Mouse (Mus musculus) testis, adult 2 months (tissue): ENCODE data around the gene Cxadr. TPM values are rescaled to one million over a fixed set of nuclear protein-coding genes. Genes with fewer than 3 reads are reported as not detected.

Experiments
- H3K27ac ChIP-seq: fragments of 200-500 bp; 2 replicates; pipeline ENCODE4 v1.5.1; 2012; ENCODE audit warnings: low read depth, low read length; ENCODE audit not compliant: control insufficient read depth, insufficient read depth
- H3K27me3 ChIP-seq: fragments of 200-500 bp; 2 replicates; pipeline ENCODE4 v1.6.1; 2012; ENCODE audit warnings: mild to moderate bottlenecking, low read length, moderate library complexity; ENCODE audit not compliant: control insufficient read depth, insufficient read depth
- H3K36me3 ChIP-seq: fragments of 200-500 bp; 2 replicates; pipeline ENCODE4 v1.6.1; 2012; ENCODE audit warnings: mild to moderate bottlenecking, low read length; ENCODE audit not compliant: control insufficient read depth, insufficient read depth
- H3K4me1 ChIP-seq: fragments of 200-500 bp; 2 replicates; pipeline ENCODE4 v1.6.1; 2012; ENCODE audit warnings: low read length; ENCODE audit not compliant: control insufficient read depth, insufficient read depth
- H3K4me3 ChIP-seq: fragments of 200-500 bp; 2 replicates; pipeline ENCODE4 v1.5.1; 2012; ENCODE audit warnings: low read depth, mild to moderate bottlenecking, low read length, moderate library complexity, mixed read lengths; ENCODE audit not compliant: control insufficient read depth
- CTCF ChIP-seq: fragments of 200-500 bp; IDR thresholded peaks from 2 replicates; pipeline ENCODE4 v1.5.1; 2012; ENCODE audit warnings: low read depth, mild to moderate bottlenecking, inconsistent platforms, low read length, moderate library complexity; ENCODE audit not compliant: control insufficient read depth, insufficient read depth, insufficient replicate concordance
- POLR2A ChIP-seq: fragments of 200-500 bp; IDR thresholded peaks from 2 replicates; pipeline ENCODE4 v1.6.1; 2012; ENCODE audit warnings: low read depth, mild to moderate bottlenecking, inconsistent platforms, low read length, moderate library complexity; ENCODE audit not compliant: control insufficient read depth
- polyA plus RNA-seq: library from polyadenylated mRNA; depleted of rRNA; stranded (reverse); fragments of >200 nt; gene quantifications from 2 replicates; pipeline ENCODE4 v1.2.3, GENCODE M21; 2012

Cxadr gene
- polyA plus RNA-seq, 1 experiment = 0.93 TPM

- Histone ChIP-seq H3K4me1 (no peaks in the 10 kb centered on the region), H3K27me3 (no peaks in the 10 kb centered on the region), H3K36me3 (no peaks in the 10 kb centered on the region), H3K27ac (no peak overlapping the region), H3K4me3 (no peak overlapping the region)
- no peak for TF ChIP-seq CTCF
- no peak for TF ChIP-seq POLR2A
These were observed 6.3 kb downstream of the Cxadr start for GRCm38 (mm10) chr16:78307476-78308192.

GRCm38 (mm10) chr16:78309258-78309657, 8.0 kb downstream of the Cxadr start:
- no peaks in the 10 kb centered on the region for H3K36me3 ChIP-seq
- H3K4me3 ChIP-seq = no peak overlapping the region
- TF ChIP-seq CTCF (no peak), POLR2A (no peak)
- H3K27ac ChIP-seq = no peak overlapping the region
- no peaks in the 10 kb centered on the region for H3K4me1 ChIP-seq
- no peaks in the 10 kb centered on the region for H3K27me3 ChIP-seq

GRCm38 (mm10) chr16:78313135-78313887, 12.0 kb downstream of the Cxadr start:
- no peak overlapping the region for H3K27ac ChIP-seq

GRCm38 (mm10) chr16:78314026-78314425, 12.7 kb downstream of the Cxadr start:
- TF ChIP-seq CTCF (no peak), POLR2A (no peak)
- H3K27ac ChIP-seq = no peak overlapping the region
- H3K36me3 ChIP-seq = no peaks in the 10 kb centered on the region
- H3K4me3 ChIP-seq = no peak overlapping the region
- no peaks in the 10 kb centered on the region for H3K27me3 ChIP-seq
- H3K4me1 ChIP-seq = no peaks in the 10 kb centered on the region

More at GRCm38 (mm10) chr16:78313135-78313887, 12.0 kb downstream of the Cxadr start:
- Histone ChIP-seq H3K36me3 (no peaks in the 10 kb centered on the region), H3K4me1 (no peaks in the 10 kb centered on the region), H3K4me3 (no peak overlapping the region), H3K27me3 (no peaks in the 10 kb centered on the region)
- TF ChIP-seq CTCF (no peak), POLR2A (no peak)

GRCm38 (mm10) chr16:78316849-78317248, 15.6 kb downstream of the Cxadr start:
- TF ChIP-seq POLR2A = no peak
- peak; percentile 54; the same call in 1 of the 2 replicates for TF ChIP-seq CTCF
- Histone ChIP-seq H3K27me3 (no peaks in the 10 kb centered on the region), H3K4me3 (no peak overlapping the region), H3K27ac (no peak overlapping the region), H3K4me1 (no peaks in the 10 kb centered on the region), H3K36me3 (no peaks in the 10 kb centered on the region)

GRCm38 (mm10) chr16:78317960-78318359, 16.7 kb downstream of the Cxadr start:
- H3K27me3 ChIP-seq = no peaks in the 10 kb centered on the region
- H3K4me3 ChIP-seq = no peak overlapping the region
- H3K27ac ChIP-seq = no peak overlapping the region
- H3K4me1 ChIP-seq = no peaks in the 10 kb centered on the region
- TF ChIP-seq POLR2A (no peak), CTCF (no peak)
- H3K36me3 ChIP-seq = no peaks in the 10 kb centered on the region

GRCm38 (mm10) chr16:78319711-78320110, 18.4 kb downstream of the Cxadr start:
- Histone ChIP-seq H3K36me3 (no peaks in the 10 kb centered on the region), H3K27me3 (no peaks in the 10 kb centered on the region), H3K4me3 (no peak overlapping the region), H3K4me1 (no peaks in the 10 kb centered on the region), H3K27ac (no peak overlapping the region)
- TF ChIP-seq POLR2A = no peak
- TF ChIP-seq CTCF = no peak
